Mouse (Mus musculus): Measurements from ENCODE around the gene Sap30bp. TPM values are rescaled to one million over a fixed set of nuclear protein-coding genes. Genes with fewer than 3 reads are reported as not detected.
A peak's percentile ranks its signal among the peaks of the same experiment; 100 is the strongest.

Gene Sap30bp
- polyA plus RNA-seq, 1 experiment from 2014 or later, result 53.6 TPM

- no peaks in the 10 kb centered on the region for H3K27me3 ChIP-seq
- H3K4me3 ChIP-seq, result no peak within 1 kb of the TSS
- no peaks in the 10 kb centered on the region for H3K9me3 ChIP-seq
- no peak within 1 kb of the TSS for H3K9ac ChIP-seq (replicated peaks)
- H3K27ac ChIP-seq (replicated peaks), result no peak within 1 kb of the TSS
- H3K4me1 ChIP-seq, result no peaks in the 10 kb centered on the region
- 85% methylated on average over 11 of the region's 11 CpGs for WGBS
- no peak for ATAC-seq (replicated peaks)
- no peak within 1 kb of the TSS for H3K4me2 ChIP-seq (replicated peaks)
- peaks cover 19% of the 10 kb centered on the region for H3K36me3 ChIP-seq
Observed at GRCm38 (mm10) chr11:115911632-115912376, 21.3 kb upstream of the Sap30bp start, which contains the start of gene Smim6. Smim6 (plus strand) TSS chr11:115912017.

- Histone ChIP-seq H3K27ac (replicated peaks) (no peak overlapping the region), H3K4me2 (replicated peaks) (no peak overlapping the region), H3K36me3 (peaks cover 13% of the 10 kb centered on the region; the same call in 1 of the 2 replicates), H3K4me3 (no peak overlapping the region), H3K9me3 (no peaks in the 10 kb centered on the region), H3K9ac (replicated peaks) (no peak overlapping the region), H3K4me1 (no peaks in the 10 kb centered on the region), H3K27me3 (no peaks in the 10 kb centered on the region)
- 85% methylated on average over 4 of the region's 4 CpGs for WGBS
- no peak for ATAC-seq (replicated peaks)
Observed at GRCm38 (mm10) chr11:115916579-115916978, 16.5 kb upstream of the Sap30bp start.

- 86% methylated on average over 5 of the region's 5 CpGs for WGBS
Observed at GRCm38 (mm10) chr11:115918637-115919036, 14.4 kb upstream of the Sap30bp start.

GRCm38 (mm10) chr11:115919073-115919472, 14.0 kb upstream of the Sap30bp start:
- H3K9me3 ChIP-seq, result no peaks in the 10 kb centered on the region
- H3K4me3 ChIP-seq, result no peak overlapping the region
- no peak for ATAC-seq (replicated peaks)
- H3K27ac ChIP-seq (replicated peaks), result no peak overlapping the region
- 92% methylated on average over 5 of the region's 5 CpGs for WGBS
- H3K4me1 ChIP-seq, result no peaks in the 10 kb centered on the region
- peaks cover 25% of the 10 kb centered on the region for H3K36me3 ChIP-seq
- H3K27me3 ChIP-seq, result no peaks in the 10 kb centered on the region
- H3K9ac ChIP-seq (replicated peaks), result no peak overlapping the region
- H3K4me2 ChIP-seq (replicated peaks), result no peak overlapping the region

More at GRCm38 (mm10) chr11:115918637-115919036, 14.4 kb upstream of the Sap30bp start:
- Histone ChIP-seq H3K27me3 (no peaks in the 10 kb centered on the region), H3K9me3 (no peaks in the 10 kb centered on the region), H3K36me3 (peaks cover 22% of the 10 kb centered on the region), H3K4me2 (replicated peaks) (no peak overlapping the region), H3K4me3 (no peak overlapping the region), H3K9ac (replicated peaks) (no peak overlapping the region), H3K4me1 (no peaks in the 10 kb centered on the region), H3K27ac (replicated peaks) (no peak overlapping the region)
- no peak for ATAC-seq (replicated peaks)

GRCm38 (mm10) chr11:115920110-115920818, 12.8 kb upstream of the Sap30bp start:
- ATAC-seq (replicated peaks), result no peak
- Histone ChIP-seq H3K9me3 (no peaks in the 10 kb centered on the region), H3K27ac (replicated peaks) (no peak overlapping the region), H3K36me3 (peaks cover 21% of the 10 kb centered on the region), H3K4me2 (replicated peaks) (no peak overlapping the region), H3K9ac (replicated peaks) (no peak overlapping the region), H3K4me3 (no peak overlapping the region), H3K4me1 (no peaks in the 10 kb centered on the region), H3K27me3 (no peaks in the 10 kb centered on the region)
- WGBS, result 49% methylated on average over 6 of the region's 6 CpGs

- Histone ChIP-seq H3K27ac (replicated peaks) (no peak overlapping the region), H3K27me3 (no peaks in the 10 kb centered on the region), H3K9ac (replicated peaks) (no peak overlapping the region), H3K9me3 (no peaks in the 10 kb centered on the region), H3K4me2 (replicated peaks) (no peak overlapping the region), H3K4me3 (no peak overlapping the region), H3K4me1 (no peaks in the 10 kb centered on the region), H3K36me3 (peaks cover 19% of the 10 kb centered on the region)
- ATAC-seq (replicated peaks), result no peak
- 87% methylated on average over 1 of the region's 1 CpGs for whole genome bisulfite sequencing
Observed at GRCm38 (mm10) chr11:115921986-115922385, 11.1 kb upstream of the Sap30bp start.

GRCm38 (mm10) chr11:115929031-115929430, 4.1 kb upstream of the Sap30bp start:
- peaks cover 22% of the 10 kb centered on the region for H3K4me1 ChIP-seq
- no peaks in the 10 kb centered on the region for H3K27me3 ChIP-seq
- H3K4me2 ChIP-seq (replicated peaks), result no peak overlapping the region
- H3K9ac ChIP-seq (replicated peaks), result no peak overlapping the region
- no peaks in the 10 kb centered on the region for H3K9me3 ChIP-seq
- H3K36me3 ChIP-seq, result peaks cover 15% of the 10 kb centered on the region
- no peak overlapping the region for H3K27ac ChIP-seq (replicated peaks)
- no peak overlapping the region for H3K4me3 ChIP-seq
- WGBS, result 85% methylated on average over 8 of the region's 8 CpGs
- ATAC-seq (replicated peaks), result no peak

GRCm38 (mm10) chr11:115929818-115930217, 3.3 kb upstream of the Sap30bp start:
- no peak overlapping the region for H3K4me3 ChIP-seq
- H3K36me3 ChIP-seq, result peaks cover 15% of the 10 kb centered on the region; the same call in 1 of the 2 replicates
- WGBS, result 84% methylated on average over 3 of the region's 3 CpGs
- H3K9me3 ChIP-seq, result no peaks in the 10 kb centered on the region
- no peak overlapping the region for H3K27ac ChIP-seq (replicated peaks)
- no peaks in the 10 kb centered on the region for H3K27me3 ChIP-seq
- no peak overlapping the region for H3K9ac ChIP-seq (replicated peaks)
- H3K4me1 ChIP-seq, result peaks cover 30% of the 10 kb centered on the region
- no peak overlapping the region for H3K4me2 ChIP-seq (replicated peaks)
- ATAC-seq (replicated peaks), result no peak

- no peak overlapping the region for H3K9ac ChIP-seq (replicated peaks)
- H3K4me1 ChIP-seq, result peaks cover 34% of the 10 kb centered on the region
- peaks cover 15% of the 10 kb centered on the region; the same call in 1 of the 2 replicates for H3K36me3 ChIP-seq
- no peak overlapping the region for H3K4me2 ChIP-seq (replicated peaks)
- WGBS, result 77% methylated on average over 3 of the region's 3 CpGs
- H3K27ac ChIP-seq (replicated peaks), result no peak overlapping the region
- no peaks in the 10 kb centered on the region for H3K27me3 ChIP-seq
- H3K9me3 ChIP-seq, result no peaks in the 10 kb centered on the region
- no peak overlapping the region for H3K4me3 ChIP-seq
- no peak for ATAC-seq (replicated peaks)
Observed at GRCm38 (mm10) chr11:115931235-115931634, 1.8 kb upstream of the Sap30bp start.

GRCm38 (mm10) chr11:115933747-115934110, 647 bp downstream of the Sap30bp start:
- peak overlapping the region; percentile 65 for H3K27ac ChIP-seq (replicated peaks)
- H3K4me3 ChIP-seq, result peak overlapping the region; percentile 87
- WGBS, result under 1% methylated on average over 16 of the region's 16 CpGs
- no peaks in the 10 kb centered on the region for H3K9me3 ChIP-seq
- H3K9ac ChIP-seq (replicated peaks), result peak overlapping the region; percentile 83
- H3K36me3 ChIP-seq, result peaks cover 20% of the 10 kb centered on the region
- peak; percentile 73 for ATAC-seq (replicated peaks)
- peaks cover 34% of the 10 kb centered on the region for H3K4me1 ChIP-seq
- no peaks in the 10 kb centered on the region for H3K27me3 ChIP-seq
- H3K4me2 ChIP-seq (replicated peaks), result peak overlapping the region; percentile 94

- H3K36me3 ChIP-seq, result peaks cover 59% of the 10 kb centered on the region
- no peak overlapping the region for H3K9ac ChIP-seq (replicated peaks)
- H3K4me1 ChIP-seq, result peaks cover 4% of the 10 kb centered on the region
Observed at GRCm38 (mm10) chr11:115939690-115940329, 6.7 kb downstream of the Sap30bp start.

GRCm38 (mm10) chr11:115941980-115942379, 8.9 kb downstream of the Sap30bp start:
- H3K9me3 ChIP-seq, result no peaks in the 10 kb centered on the region
- peaks cover 60% of the 10 kb centered on the region for H3K36me3 ChIP-seq
- H3K4me1 ChIP-seq, result no peaks in the 10 kb centered on the region
- H3K27me3 ChIP-seq, result no peaks in the 10 kb centered on the region
- no peak overlapping the region for H3K4me2 ChIP-seq (replicated peaks)
- H3K4me3 ChIP-seq, result no peak overlapping the region
- WGBS, result 83% methylated on average over 7 of the region's 7 CpGs
- ATAC-seq (replicated peaks), result no peak
- H3K9ac ChIP-seq (replicated peaks), result no peak overlapping the region
- H3K27ac ChIP-seq (replicated peaks), result no peak overlapping the region

More at GRCm38 (mm10) chr11:115939690-115940329, 6.7 kb downstream of the Sap30bp start:
- 40% methylated on average over 6 of the region's 6 CpGs for WGBS
- no peak overlapping the region for H3K4me3 ChIP-seq
- no peak overlapping the region for H3K4me2 ChIP-seq (replicated peaks)
- no peak for ATAC-seq (replicated peaks)
- H3K9me3 ChIP-seq, result no peaks in the 10 kb centered on the region
- H3K27me3 ChIP-seq, result no peaks in the 10 kb centered on the region
- H3K27ac ChIP-seq (replicated peaks), result no peak overlapping the region
